In the genomic region with DNA sequence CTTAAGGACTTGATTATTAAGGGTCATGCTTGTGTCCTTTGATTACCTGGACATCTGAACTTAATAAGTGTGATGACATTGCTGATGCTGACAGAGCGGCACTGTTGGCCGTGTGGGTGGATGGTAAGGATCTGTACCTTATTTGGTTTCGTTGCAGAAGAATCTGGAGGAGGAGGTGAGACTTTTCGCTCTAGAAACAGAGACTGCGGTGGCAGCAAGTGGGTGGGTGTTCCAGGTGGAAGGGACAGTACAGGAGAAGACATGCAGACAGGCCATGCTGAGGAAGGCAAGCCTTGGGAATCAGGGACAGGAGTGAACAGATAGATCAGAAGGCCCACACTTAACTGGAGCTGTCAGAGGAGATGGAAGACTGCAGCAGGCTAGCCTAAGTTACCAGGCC, we compare ENCODE assay signal across 18 mouse cellular contexts.
DNase-seq lines count a peak whose midpoint lies in the region.
"Had no signal": no experiment of that assay in that cellular context is flagged by ENCODE, and none has a peak within 500 bp of the region (broad histone marks: within the 10 kb centered on the region; RNA-seq: fewer than 3 reads in every experiment).

No protein-coding gene starts in this region.

- DNase-seq in left cerebral cortex, adult 18-20 months (ENCODE audit: low spot score in 2 of 2) = peak; percentile 47 to 69
- DNase-seq in left cerebral cortex, postnatal 4 days = no peak
- peak; percentile 79 for DNase-seq in right cerebral cortex, adult 18-20 months
- DNase-seq in right cerebral cortex, postnatal 14 days = no peak
- DNase-seq in CD4-positive helper T cell, adult 2 months (ENCODE audit: low read depth, low spot score) = peak; percentile 13
- DNase-seq in brain, adult 2 months (ENCODE audit: low read depth, low spot score) = peak; percentile 79
- DNase-seq in heart, postnatal 10 days = no peak
- DNase-seq: adrenal gland, postnatal 10 days; adrenal gland, postnatal 36 days; cerebellum, adult 11 months; cerebellum, adult 2 months; cerebellum, adult 9-11 months; cerebellum, postnatal 25 days; forebrain, postnatal 0 days; gastrocnemius, postnatal 25 days; heart, adult 18-20 months; heart, postnatal 14 days; heart, postnatal 4 days had no signal

- intact Hi-C loops in left cerebral cortex, postnatal 4 days (cut with DNase I) = no loop called here
- intact Hi-C loops in heart, postnatal 10 days (cut with DNase I) = no loop called here

Comparison
In these comparisons a context has a peak if more than half of its experiments do, and no peak if none do; other contexts are left out.
1. DNase-seq: peak in left cerebral cortex, adult 18-20 months (2 of 2), right cerebral cortex, adult 18-20 months (single experiment), CD4-positive helper T cell, adult 2 months (single experiment) and brain, adult 2 months (single experiment); none in left cerebral cortex, postnatal 4 days (single experiment), right cerebral cortex, postnatal 14 days (single experiment) and heart, postnatal 10 days (0 of 2).